In the genomic region with DNA sequence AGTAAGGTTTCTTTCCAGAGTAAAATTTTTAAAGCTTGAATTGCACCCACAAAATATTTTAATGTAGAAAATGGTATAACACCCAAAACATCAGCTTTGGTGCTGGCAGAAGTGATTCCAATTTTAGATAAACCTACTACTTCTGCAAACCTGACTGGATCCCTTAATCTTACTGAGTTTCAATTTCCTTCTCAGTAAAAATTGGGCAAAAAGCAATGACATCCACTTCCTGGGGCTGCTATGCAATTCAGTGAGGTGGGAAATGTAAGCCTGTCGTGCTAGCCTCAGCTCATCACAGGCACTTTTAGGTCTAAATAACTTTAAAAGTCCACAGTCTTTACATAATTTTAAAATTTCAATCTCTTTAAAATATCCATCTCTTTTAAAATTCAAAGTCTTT, we compare ENCODE assay signal across 20 mouse cellular contexts. TPM values are rescaled to one million over a fixed set of nuclear protein-coding genes. Genes with fewer than 3 reads are reported as not detected.
DNase-seq lines count a peak whose midpoint lies in the region; ATAC-seq and TF ChIP-seq lines count a peak whose summit lies in the region.
"Had no signal": no experiment of that assay in that cellular context is flagged by ENCODE, and none has a peak within 500 bp of the region (broad histone marks: within the 10 kb centered on the region; RNA-seq: fewer than 3 reads in every experiment).

No protein-coding gene starts in this region.

- TF ChIP-seq POLR2A in kidney, adult 2 months (IDR thresholded peaks at IDR 0.05; ENCODE audit: low read depth, low read length), result no peak

- 84% methylated on average over 1 of the region's 1 CpGs for WGBS in forebrain, embryonic 14.5 days
- WGBS in kidney, adult 2 months, result 81% methylated on average over 1 of the region's 1 CpGs

- no peak for DNase-seq in forebrain, embryonic 14.5 days (ENCODE audit: low spot score)
- no peak for DNase-seq in frontal cortex, postnatal 36 days (ENCODE audit: low spot score in 2 of 2)
- DNase-seq in kidney, adult 2 months, result no peak
- no peak for DNase-seq in cerebellum, postnatal 4 days (ENCODE audit: low spot score in 2 of 2)
- DNase-seq: adrenal gland, adult 8-10 months; B cell, adult 2 months; cerebellum, adult 11 months; cerebellum, adult 11-12 months had no signal

- no peaks in the 10 kb centered on the region for H3K36me3 ChIP-seq in forebrain, embryonic 14.5 days (ENCODE audit: control insufficient read depth, insufficient read depth, low read length)
- no peaks in the 10 kb centered on the region for H3K36me3 ChIP-seq in kidney, adult 2 months (ENCODE audit: control insufficient read depth, insufficient read depth, low read length)
- H3K36me3 ChIP-seq: G1E had no signal

- no peaks in the 10 kb centered on the region for H3K27me3 ChIP-seq in forebrain, embryonic 14.5 days (replicated peaks; ENCODE audit: control insufficient read depth, insufficient read depth, low read length)
- no peaks in the 10 kb centered on the region for H3K27me3 ChIP-seq in kidney, adult 2 months (replicated peaks; ENCODE audit: control insufficient read depth, insufficient read depth, low read length)
- H3K27me3 ChIP-seq: CH12.LX had no signal

- TF ChIP-seq CTCF in kidney, adult 2 months (conservative IDR thresholded peaks at IDR 0.05; ENCODE audit: insufficient read depth, insufficient read length, low read depth, low read length), result no peak

- H3K9me3 ChIP-seq in forebrain, embryonic 14.5 days (replicated peaks; ENCODE audit: control insufficient read depth, low read length), result no peaks in the 10 kb centered on the region
- H3K9me3 ChIP-seq: G1E had no signal

- H3K4me1 ChIP-seq in forebrain, embryonic 14.5 days (ENCODE audit: control insufficient read depth, insufficient read depth, low read length), result no peaks in the 10 kb centered on the region
- no peaks in the 10 kb centered on the region for H3K4me1 ChIP-seq in kidney, adult 2 months (ENCODE audit: control insufficient read depth, insufficient read depth, low read length)

- no peak overlapping the region for H3K27ac ChIP-seq in forebrain, embryonic 14.5 days (ENCODE audit: low read depth, low read length)
- no peak overlapping the region for H3K27ac ChIP-seq in kidney, adult 2 months (ENCODE audit: insufficient read depth, low read depth, low read length)

- H3K4me2 ChIP-seq in forebrain, embryonic 14.5 days (ENCODE audit: low read length), result no peak overlapping the region

- no peak overlapping the region for H3K4me3 ChIP-seq in forebrain, embryonic 14.5 days (ENCODE audit: low read depth, low read length)
- H3K4me3 ChIP-seq in kidney, adult 2 months (ENCODE audit: insufficient read depth, low read depth, low read length), result no peak overlapping the region

- ATAC-seq in common myeloid progenitor, adult 5-6 weeks (replicated peaks; ENCODE audit: low read depth, poor library complexity, severe bottlenecking), result peak; percentile 48; the same call in 1 of the 2 replicates
- ATAC-seq in granulocyte monocyte progenitor cell, adult 5-6 weeks (replicated peaks; ENCODE audit: poor library complexity, severe bottlenecking), result peak; percentile 62
- ATAC-seq in megakaryocyte, adult 5-6 weeks (ENCODE audit: poor library complexity, severe bottlenecking), result peak; percentile 63
- ATAC-seq in megakaryocyte progenitor cell, adult 5-6 weeks (replicated peaks; ENCODE audit: poor library complexity), result peak; percentile 74
- no peak for ATAC-seq in forebrain, embryonic 14.5 days
- ATAC-seq: activated CD4-positive, CD25-positive, alpha-beta regulatory T cell, adult 4 months; CD4-positive, CD25-positive, alpha-beta regulatory T cell, adult 4 months; Patski had no signal

- no peak overlapping the region for H3K9ac ChIP-seq in forebrain, embryonic 14.5 days (ENCODE audit: low read length)

RNA-seq across cellular contexts. Expression of a gene that starts 33.8 kb away (rescaled TPM):
- 1.4 and 1.6 TPM in 2 replicates for total RNA-seq in common myeloid progenitor, adult 5-6 weeks (2017)
- 0.80 and 1.5 TPM in 2 replicates for total RNA-seq in granulocyte monocyte progenitor cell, adult 5-6 weeks (2014; fragmentation: Nextera tagmentation)
- not detected in 2 replicates for total RNA-seq in granulocyte monocyte progenitor cell, adult 5-6 weeks (2017)
- 0.39 TPM in 1 of 2 replicates, not detected in the other for total RNA-seq in megakaryocyte, adult 5-6 weeks (2015)
- total RNA-seq in megakaryocyte, adult 5-6 weeks (2017), result 0.73 TPM in 1 of 2 replicates, not detected in the other
- 0.25 TPM in 1 of 2 replicates, not detected in the other for total RNA-seq in megakaryocyte progenitor cell, adult 5-6 weeks (2015)
- 0.14 and 0.67 TPM in 2 replicates for total RNA-seq in megakaryocyte progenitor cell, adult 5-6 weeks (2017)
- not detected in 2 replicates for polyA plus RNA-seq in forebrain, embryonic 14.5 days (2014; fragmentation: Nextera tagmentation; extraction: Ambion mirVana)
- polyA plus RNA-seq in kidney, adult 2 months (2012; rRNA removed), result 0.06 TPM in 1 of 2 replicates, not detected in the other
- total RNA-seq: CH12.LX, ES-E14, MEL had no signal
- polyA plus RNA-seq: C2C12; CD4-positive, CD25-positive, alpha-beta regulatory T cell, adult 4 months; G1E had no signal
